Mouse (Mus musculus) gastrocnemius, postnatal 25 days (tissue): ENCODE measurements around the gene Ubn2. TPM values are rescaled to one million over a fixed set of nuclear protein-coding genes. Genes with fewer than 3 reads are reported as not detected.
A peak's percentile ranks its signal among the peaks of the same experiment; 100 is the strongest.
"Not testable (repeated sequence)": the region's sequence is repeated elsewhere in the genome, so short reads cannot be mapped to it uniquely, and the experiment has no call there.

Experiments used
- DNase-seq: peaks from one replicate; pipeline ENCODE4 v3.0.0; 2022
- long read RNA-seq, 2 experiments: library from polyadenylated mRNA; stranded (forward); transcript quantifications; one replicate each; pipeline ENCODE4 v2.0.0; 2021
- total RNA-seq, 2 experiments: library from RNA; stranded (reverse); gene quantifications; 1 replicate in 1 of 2; 2 replicates in 1 of 2; pipeline ENCODE4 v1.2.3; 2021

Ubn2 gene
- 10 to 100 TPM; 19.6 to 21.6 TPM for total RNA-seq
- long read RNA-seq, experiment 1, partial matches to known transcripts: 1 of 4 reads
- long read RNA-seq, experiment 1, other reads (novel, unspliced or antisense): 3 of 4 reads
- long read RNA-seq, experiment 2, full-length matches to known transcripts: 1 of 8 reads
- long read RNA-seq, experiment 2, partial matches to known transcripts: 1 of 8 reads
- long read RNA-seq, experiment 2, other reads (novel, unspliced or antisense): 6 of 8 reads

- DNase-seq: peak; percentile 97
Observed at GRCm38 (mm10) chr6:38433261-38434033, at the start of gene Ubn2. TSS of gene Ubn2 (plus strand) at chr6:38433950.

GRCm38 (mm10) chr6:38389671-38390070, 44.1 kb upstream of the Ubn2 start:
- DNase-seq: no peak

- DNase-seq: not testable (repeated sequence)
Observed at GRCm38 (mm10) chr6:38432457-38432856, 1.3 kb upstream of the Ubn2 start.

- DNase-seq: peak; percentile 61
Observed at GRCm38 (mm10) chr6:38434055-38435023, 589 bp downstream of the Ubn2 start.

- DNase-seq: no peak
Observed at GRCm38 (mm10) chr6:38443842-38444241, 10.1 kb downstream of the Ubn2 start.

- DNase-seq: no peak
Observed at GRCm38 (mm10) chr6:38448295-38448694, 14.5 kb downstream of the Ubn2 start.

- no peak for DNase-seq
Observed at GRCm38 (mm10) chr6:38453049-38453448, 19.3 kb downstream of the Ubn2 start.

GRCm38 (mm10) chr6:38456425-38456824, 22.7 kb downstream of the Ubn2 start:
- DNase-seq: not testable (repeated sequence)

GRCm38 (mm10) chr6:38458075-38458474, 24.3 kb downstream of the Ubn2 start:
- DNase-seq: no peak

- no peak for DNase-seq
Observed at GRCm38 (mm10) chr6:38469591-38469990, 35.8 kb downstream of the Ubn2 start.

- DNase-seq: peak; percentile 14
Observed at GRCm38 (mm10) chr6:38481694-38482371, 48.1 kb downstream of the Ubn2 start.

GRCm38 (mm10) chr6:38492550-38492949, 58.8 kb downstream of the Ubn2 start:
- no peak for DNase-seq

- DNase-seq: no peak
Observed at GRCm38 (mm10) chr6:38495641-38496040, 61.9 kb downstream of the Ubn2 start.

GRCm38 (mm10) chr6:38512096-38512495, 78.3 kb downstream of the Ubn2 start:
- no peak for DNase-seq

- no peak for DNase-seq
Observed at GRCm38 (mm10) chr6:38512830-38513229, 79.1 kb downstream of the Ubn2 start.

- no peak for DNase-seq
Observed at GRCm38 (mm10) chr6:38515201-38515600, 81.5 kb downstream of the Ubn2 start.

GRCm38 (mm10) chr6:38523851-38524250, 90.1 kb downstream of the Ubn2 start:
- DNase-seq: no peak

- DNase-seq: no peak
Observed at GRCm38 (mm10) chr6:38531211-38531820, 97.6 kb downstream of the Ubn2 start.

GRCm38 (mm10) chr6:38532500-38533420, 99.0 kb downstream of the Ubn2 start:
- DNase-seq: peak; percentile 28
